Mouse (Mus musculus) heart, embryonic 16.5 days (tissue): ENCODE results near the gene Slc30a10. TPM values are rescaled to one million over a fixed set of nuclear protein-coding genes. Genes with fewer than 3 reads are reported as not detected.

Experiments used
- ATAC-seq: fragments of 200-750 bp; cut with Nextera tagmentation; replicated peaks from 2 replicates; pipeline ENCODE4 v1.8.0; 2017; ENCODE audit warnings: moderate number of reproducible peaks; ENCODE audit not compliant: insufficient read depth, low FRiP score; ENCODE audit errors: extremely low read depth
- H3K27ac ChIP-seq: fragments of 300-500 bp; sonication (generic); 2 replicates; pipeline ENCODE4 v1.5.1; 2014; ENCODE audit warnings: mild to moderate bottlenecking, low read length, control low read depth, moderate library complexity
- H3K27me3 ChIP-seq: fragments of 300-500 bp; sonication (generic); 2 replicates; pipeline ENCODE4 v1.6.1; 2014; ENCODE audit warnings: low read length, mixed read lengths; ENCODE audit not compliant: control insufficient read depth, insufficient read depth
- H3K36me3 ChIP-seq: fragments of 300-500 bp; sonication (generic); 2 replicates; pipeline ENCODE4 v1.6.1; 2014; ENCODE audit not compliant: control insufficient read depth, insufficient read depth
- H3K4me1 ChIP-seq: fragments of 300-500 bp; sonication (generic); 2 replicates; pipeline ENCODE4 v1.6.1; 2014; ENCODE audit warnings: low read length, mixed read lengths; ENCODE audit not compliant: control insufficient read depth, insufficient read depth
- H3K4me2 ChIP-seq: fragments of 300-500 bp; sonication (generic); 2 replicates; pipeline ENCODE4 v1.6.1; 2014; ENCODE audit warnings: low read depth, mild to moderate bottlenecking, control low read depth, low read length
- H3K4me3 ChIP-seq: fragments of 300-500 bp; sonication (generic); 2 replicates; pipeline ENCODE4 v1.5.1; 2014; ENCODE audit warnings: mild to moderate bottlenecking, control low read depth, low read length
- H3K9ac ChIP-seq: fragments of 300-500 bp; sonication (generic); 2 replicates; pipeline ENCODE4 v1.6.1; 2014; ENCODE audit warnings: low read length, control low read depth
- H3K9me3 ChIP-seq: fragments of 300-500 bp; sonication (generic); replicated peaks from 2 replicates; pipeline ENCODE4 v1.6.1; 2016; ENCODE audit warnings: low read length; ENCODE audit not compliant: control insufficient read depth
- WGBS: fragments of 180-500 bp; shearing (Covaris S2); extraction: QIAGEN DNeasy Blood & Tissue Kit; methylation state at CpG from one replicate; pipeline ENCODE4 v1.1.7; 2014; 5-methylcytosine and 5-hydroxymethylcytosine counted together
- polyA plus RNA-seq: library from polyadenylated mRNA; unstranded; fragments of >200 nt; fragmentation: Nextera tagmentation; extraction: Ambion mirVana; gene quantifications from 2 replicates; pipeline ENCODE4 v1.2.1, GENCODE M21; 2015

The Slc30a10 gene
- 0.05 and 0.07 TPM in 2 replicates for polyA plus RNA-seq

GRCm38 (mm10) chr1:185454575-185454954, at the start of gene Slc30a10:
Gene Slc30a10 (plus strand): TSS chr1:185454848.
- Histone ChIP-seq H3K27ac (no peak within 1 kb of the TSS), H3K9me3 (no peaks in the 10 kb centered on the region), H3K36me3 (no peaks in the 10 kb centered on the region), H3K4me3 (peak within 1 kb of the TSS; percentile 55), H3K4me2 (peak within 1 kb of the TSS; percentile 92), H3K27me3 (peaks cover 38% of the 10 kb centered on the region), H3K9ac (peak within 1 kb of the TSS; percentile 50; the same call in 1 of the 2 replicates), H3K4me1 (no peaks in the 10 kb centered on the region; the same call in 1 of the 2 replicates)
- WGBS, result 3% methylated on average over 18 of the region's 18 CpGs
- ATAC-seq, result peak; percentile 65

DNA sequence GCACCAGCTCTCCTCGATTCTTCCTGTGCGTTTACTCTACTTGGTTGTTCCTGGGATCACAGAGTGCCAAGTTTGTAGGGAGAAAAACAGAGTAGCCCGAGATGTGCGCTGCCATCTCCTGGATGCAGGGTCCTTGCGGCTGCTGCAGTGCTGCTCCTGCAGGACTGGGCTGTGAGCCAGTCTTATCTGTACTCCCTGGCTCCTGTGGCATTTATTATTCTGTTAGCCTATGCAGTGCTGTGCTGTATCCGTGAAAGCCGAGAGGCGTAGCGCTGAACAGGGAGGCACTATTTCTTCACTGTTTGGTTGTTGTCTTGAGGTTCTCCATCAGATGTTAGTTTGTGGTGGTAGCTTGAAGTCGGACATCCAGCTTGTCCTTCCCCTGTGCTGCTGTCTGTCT, 48.7 kb upstream of the Slc30a10 start:
- H3K27ac ChIP-seq, result no peak overlapping the region
- no peaks in the 10 kb centered on the region for H3K27me3 ChIP-seq
- H3K4me2 ChIP-seq, result no peak overlapping the region
- H3K36me3 ChIP-seq, result peaks cover 38% of the 10 kb centered on the region
- ATAC-seq, result peak; percentile 73
- H3K4me1 ChIP-seq, result peaks cover 5% of the 10 kb centered on the region
- no peaks in the 10 kb centered on the region for H3K9me3 ChIP-seq
- WGBS, result 41% methylated on average over 10 of the region's 10 CpGs
- no peak overlapping the region for H3K4me3 ChIP-seq
- no peak overlapping the region for H3K9ac ChIP-seq

- no peaks in the 10 kb centered on the region for H3K27me3 ChIP-seq
- H3K36me3 ChIP-seq, result peaks cover 45% of the 10 kb centered on the region
- no peak for ATAC-seq
- H3K4me2 ChIP-seq, result no peak overlapping the region
- no peak overlapping the region for H3K9ac ChIP-seq
- peaks cover 5% of the 10 kb centered on the region for H3K4me1 ChIP-seq
- H3K9me3 ChIP-seq, result no peaks in the 10 kb centered on the region
- H3K27ac ChIP-seq, result no peak overlapping the region
- no peak overlapping the region for H3K4me3 ChIP-seq
- 71% methylated on average over 3 of the region's 3 CpGs for WGBS
These were observed 44.8 kb upstream of the Slc30a10 start for GRCm38 (mm10) chr1:185409831-185410230.

- H3K27me3 ChIP-seq, result no peaks in the 10 kb centered on the region
- H3K27ac ChIP-seq, result no peak overlapping the region
- H3K9me3 ChIP-seq, result no peaks in the 10 kb centered on the region
- no peaks in the 10 kb centered on the region for H3K4me1 ChIP-seq
- H3K9ac ChIP-seq, result no peak overlapping the region
- 89% methylated on average over 9 of the region's 9 CpGs for WGBS
- no peak for ATAC-seq
- no peak overlapping the region for H3K4me3 ChIP-seq
- H3K4me2 ChIP-seq, result no peak overlapping the region
- H3K36me3 ChIP-seq, result peaks cover 52% of the 10 kb centered on the region
These were observed 36.6 kb upstream of the Slc30a10 start for GRCm38 (mm10) chr1:185418011-185418410.

GRCm38 (mm10) chr1:185419805-185420204, 34.8 kb upstream of the Slc30a10 start:
- no peak overlapping the region for H3K27ac ChIP-seq
- no peak overlapping the region for H3K4me3 ChIP-seq
- no peaks in the 10 kb centered on the region for H3K27me3 ChIP-seq
- 82% methylated on average over 5 of the region's 5 CpGs for WGBS
- no peak for ATAC-seq
- H3K4me1 ChIP-seq, result no peaks in the 10 kb centered on the region
- H3K9ac ChIP-seq, result no peak overlapping the region
- H3K4me2 ChIP-seq, result no peak overlapping the region
- no peaks in the 10 kb centered on the region for H3K9me3 ChIP-seq
- H3K36me3 ChIP-seq, result peaks cover 46% of the 10 kb centered on the region

GRCm38 (mm10) chr1:185420776-185421175, 33.9 kb upstream of the Slc30a10 start:
- no peaks in the 10 kb centered on the region for H3K9me3 ChIP-seq
- no peak overlapping the region for H3K27ac ChIP-seq
- no peaks in the 10 kb centered on the region for H3K4me1 ChIP-seq
- H3K9ac ChIP-seq, result no peak overlapping the region
- no peak for ATAC-seq
- H3K27me3 ChIP-seq, result no peaks in the 10 kb centered on the region
- H3K4me2 ChIP-seq, result no peak overlapping the region
- 77% methylated on average over 6 of the region's 6 CpGs for WGBS
- no peak overlapping the region for H3K4me3 ChIP-seq
- peaks cover 46% of the 10 kb centered on the region for H3K36me3 ChIP-seq

DNA sequence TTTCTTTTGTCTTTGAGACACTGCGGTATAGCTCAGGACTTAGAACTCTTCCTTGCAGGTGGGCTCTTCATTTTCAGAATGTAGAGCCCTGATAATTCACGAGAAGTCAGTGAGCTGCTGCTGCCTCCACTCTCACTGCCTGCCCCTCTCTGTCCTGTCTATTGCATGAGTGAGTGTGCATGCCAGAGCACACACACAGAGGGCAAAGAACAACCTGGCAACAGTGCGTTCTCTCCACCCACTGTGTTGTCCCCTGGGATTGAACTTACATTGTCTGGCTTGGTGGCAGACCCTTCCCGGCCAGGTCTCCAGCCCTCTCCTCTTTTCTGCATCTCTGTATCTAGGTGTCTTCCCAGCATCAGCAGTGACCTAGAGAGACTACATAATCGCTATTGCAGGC, 28.1 kb upstream of the Slc30a10 start:
- Histone ChIP-seq H3K4me2 (no peak overlapping the region), H3K9me3 (no peaks in the 10 kb centered on the region), H3K9ac (no peak overlapping the region), H3K36me3 (peaks cover 33% of the 10 kb centered on the region), H3K4me3 (no peak overlapping the region), H3K4me1 (no peaks in the 10 kb centered on the region), H3K27me3 (no peaks in the 10 kb centered on the region), H3K27ac (no peak overlapping the region)
- 89% methylated on average over 5 of the region's 5 CpGs for WGBS
- ATAC-seq, result no peak

GRCm38 (mm10) chr1:185430488-185430887, 24.2 kb upstream of the Slc30a10 start:
- no peak for ATAC-seq
- Histone ChIP-seq H3K9me3 (no peaks in the 10 kb centered on the region), H3K36me3 (peaks cover 21% of the 10 kb centered on the region), H3K27ac (no peak overlapping the region), H3K4me2 (no peak overlapping the region), H3K4me1 (no peaks in the 10 kb centered on the region), H3K9ac (no peak overlapping the region), H3K27me3 (no peaks in the 10 kb centered on the region), H3K4me3 (no peak overlapping the region)
- 88% methylated on average over 5 of the region's 5 CpGs for WGBS

DNA sequence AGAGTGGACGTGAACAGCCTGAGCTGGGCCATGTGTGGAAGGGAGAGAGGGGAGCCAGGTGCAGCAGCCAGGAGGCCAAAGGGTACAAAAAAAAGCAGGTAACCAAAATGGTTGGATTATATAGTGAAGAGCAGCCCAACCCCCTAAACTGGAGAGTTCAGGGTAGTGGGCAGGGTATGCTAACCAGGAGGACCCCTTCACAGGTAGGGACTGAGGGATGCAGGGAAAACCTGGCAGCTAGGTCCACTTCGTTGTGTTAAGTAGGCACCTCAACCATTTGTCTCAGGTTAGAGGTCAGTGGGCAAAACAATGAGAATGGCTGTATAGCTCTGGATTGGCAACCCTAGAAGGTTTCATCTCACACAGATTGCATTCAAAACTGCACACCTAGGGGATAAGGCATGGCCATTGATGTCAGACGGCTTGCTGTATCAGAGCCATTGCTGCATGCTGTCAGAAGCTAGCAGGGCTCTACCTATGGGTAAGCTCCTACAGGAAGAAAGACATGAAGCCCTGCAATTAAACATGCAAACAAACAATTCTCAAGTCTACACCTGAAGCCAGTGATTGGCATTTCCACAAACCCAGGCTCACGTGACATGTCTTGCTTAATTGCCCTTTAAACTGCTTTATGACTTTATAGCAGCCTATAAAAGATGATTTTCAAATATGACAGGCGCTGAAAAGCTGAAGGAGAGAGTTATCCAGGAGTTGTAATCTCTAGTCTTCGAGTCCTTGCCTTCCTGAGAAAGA, 23.2 kb upstream of the Slc30a10 start:
- WGBS, result 69% methylated on average over 6 of the region's 6 CpGs
- ATAC-seq, result no peak
- H3K36me3 ChIP-seq, result peaks cover 18% of the 10 kb centered on the region

More for the DNA sequence above, 23.2 kb upstream of the Slc30a10 start:
- H3K4me3 ChIP-seq, result no peak overlapping the region
- no peaks in the 10 kb centered on the region for H3K27me3 ChIP-seq
- H3K27ac ChIP-seq, result no peak overlapping the region
- H3K4me2 ChIP-seq, result no peak overlapping the region
- H3K4me1 ChIP-seq, result no peaks in the 10 kb centered on the region
- H3K9ac ChIP-seq, result no peak overlapping the region
- H3K9me3 ChIP-seq, result no peaks in the 10 kb centered on the region
